In genomic region chr2:96155295-96155694, GRCm38 (mm10) we compare ENCODE assay signal across 21 mouse cellular contexts.
"Had no signal": no experiment of that assay in that cellular context is flagged by ENCODE, and none has a peak within 500 bp of the region (broad histone marks: within the 10 kb centered on the region; RNA-seq: fewer than 3 reads in every experiment).

No protein-coding gene starts in this region.

- H3K9me3 ChIP-seq: heart, embryonic 10.5 days; heart, embryonic 12.5 days; hindbrain, embryonic 13.5 days; hindbrain, embryonic 15.5 days; limb, embryonic 10.5 days; limb, embryonic 12.5 days had no signal

- H3K36me3 ChIP-seq: heart, embryonic 10.5 days; heart, embryonic 12.5 days; hindbrain, embryonic 13.5 days; hindbrain, embryonic 15.5 days; limb, embryonic 10.5 days; limb, embryonic 12.5 days had no signal

- H3K4me2 ChIP-seq: heart, embryonic 12.5 days; hindbrain, embryonic 13.5 days; hindbrain, embryonic 15.5 days; limb, embryonic 12.5 days; liver, embryonic 11.5 days had no signal

- H3K9ac ChIP-seq: heart, embryonic 12.5 days; hindbrain, embryonic 13.5 days; hindbrain, embryonic 15.5 days; limb, embryonic 12.5 days had no signal

- H3K4me3 ChIP-seq: gastrocnemius, adult 2 months; heart, embryonic 10.5 days; heart, embryonic 12.5 days; hindbrain, embryonic 13.5 days; hindbrain, embryonic 15.5 days; layer of hippocampus, adult 2 months; left cerebral cortex, adult 2 months; limb, embryonic 10.5 days; limb, embryonic 12.5 days had no signal

- DNase-seq: gastrocnemius, adult 2 months; gastrocnemius, postnatal 10 days; gastrocnemius, postnatal 25 days; heart, adult 18-20 months; heart, postnatal 10 days; kidney, adult 18-20 months; kidney, adult 8-10 months; kidney, postnatal 10 days; kidney, postnatal 25 days; kidney, postnatal 4 days; liver had no signal

- H3K4me1 ChIP-seq: heart, embryonic 10.5 days; heart, embryonic 12.5 days; hindbrain, embryonic 13.5 days; hindbrain, embryonic 15.5 days; limb, embryonic 10.5 days; limb, embryonic 12.5 days had no signal

- H3K27me3 ChIP-seq: heart, embryonic 12.5 days; hindbrain, embryonic 13.5 days; hindbrain, embryonic 15.5 days; limb, embryonic 12.5 days had no signal

- ATAC-seq: hindbrain, postnatal 0 days had no signal

- H3K27ac ChIP-seq: gastrocnemius, adult 2 months; heart, embryonic 10.5 days; hindbrain, embryonic 13.5 days; hindbrain, embryonic 15.5 days; hindbrain, postnatal 0 days; layer of hippocampus, adult 2 months; left cerebral cortex, adult 2 months; limb, embryonic 10.5 days; limb, embryonic 12.5 days had no signal
